Mouse (Mus musculus): ENCODE results near the gene Dusp3.

GRCm38 (mm10) chr11:101968311-101968710 is 18.5 kb downstream of the Dusp3 start:
- TF ChIP-seq GATA1 (IDR thresholded peaks at IDR 0.05; ENCODE audit: low read length): no peak
- no peak for TF ChIP-seq TAL1 (IDR thresholded peaks at IDR 0.05; ENCODE audit: low read length)
